30 mouse cellular contexts compared by ENCODE assay signal in the genomic region with DNA sequence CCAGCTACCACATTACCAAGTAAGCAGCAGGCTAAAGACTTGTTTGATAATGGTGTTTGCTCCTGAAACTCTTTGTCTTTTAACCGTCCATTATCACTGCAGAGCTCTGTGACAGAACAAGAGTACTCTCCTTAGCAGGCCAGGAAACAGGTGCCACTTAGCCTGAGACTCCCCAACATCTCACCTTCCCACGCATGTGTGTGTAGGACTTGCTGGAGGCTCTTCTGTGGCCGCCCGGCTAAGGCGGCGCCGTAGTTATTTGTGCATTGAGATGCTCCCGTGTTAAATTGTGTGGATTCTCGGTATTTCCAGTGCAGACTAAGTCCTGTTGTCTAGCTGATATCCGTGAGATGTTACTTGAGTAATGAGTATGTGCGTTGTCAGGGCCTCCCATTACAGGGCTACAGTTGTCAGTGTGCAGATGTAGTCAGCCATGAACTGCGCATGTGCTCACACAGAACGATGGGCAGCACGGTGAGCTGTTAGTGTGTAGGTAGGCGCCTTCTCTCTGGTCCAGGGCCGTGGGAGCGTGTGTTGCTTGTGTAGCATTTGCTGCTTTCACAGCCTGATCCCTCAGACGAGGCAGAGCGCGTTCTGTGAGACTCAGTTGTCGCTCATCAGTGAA. TPM values are rescaled to one million over a fixed set of nuclear protein-coding genes. Genes with fewer than 3 reads are reported as not detected.
A peak's percentile ranks its signal among the peaks of the same experiment; 100 is the strongest.
DNase-seq lines count a peak whose midpoint lies in the region; ATAC-seq and TF ChIP-seq lines count a peak whose summit lies in the region.
"Had no signal": no experiment of that assay in that cellular context is flagged by ENCODE, and none has a peak within 500 bp of the region (broad histone marks: within the 10 kb centered on the region; RNA-seq: fewer than 3 reads in every experiment).

No protein-coding gene starts in this region.

- 95% methylated on average over 21 of the region's 21 CpGs for WGBS in forebrain, embryonic 11.5 days
- WGBS in forebrain, embryonic 14.5 days = 93% methylated on average over 21 of the region's 21 CpGs

- no peak for TF ChIP-seq CTCF in left cerebral cortex, adult 2 months (IDR thresholded peaks at IDR 0.05)

- DNase-seq in forebrain, embryonic 11.5 days (ENCODE audit: low spot score) = peak; percentile 46
- no peak for DNase-seq in forebrain, embryonic 14.5 days (ENCODE audit: low spot score)
- peak; percentile 24 to 50 for DNase-seq in left cerebral cortex, adult 2 months (ENCODE audit: extremely low spot score in 1 of 2, low spot score in 2 of 2)
- no peak for DNase-seq in left cerebral cortex, adult 11 months (ENCODE audit: low spot score)
- DNase-seq in right cerebral cortex, adult 2 months (ENCODE audit: low spot score in 2 of 2) = peak; percentile 53 to 56
- DNase-seq in right cerebral cortex, postnatal 4 days = no peak
- DNase-seq in adrenal gland, postnatal 36 days = no peak
- DNase-seq: adrenal gland, adult 2 months; adrenal gland, postnatal 25 days; B cell, adult 2 months; cerebellum, adult 11 months; cerebellum, adult 8-10 months; cerebellum, postnatal 14 days; embryo, embryonic 11 days; gastrocnemius, postnatal 10 days; heart, adult 18-20 months; heart, postnatal 14 days had no signal

- H3K4me2 ChIP-seq in forebrain, embryonic 11.5 days (ENCODE audit: low read depth, low read length, severe bottlenecking) = no peak overlapping the region
- no peak overlapping the region for H3K4me2 ChIP-seq in forebrain, embryonic 14.5 days (ENCODE audit: low read length)
- H3K4me2 ChIP-seq in myocyte (ENCODE audit: low read depth) = no peak overlapping the region
- H3K4me2 ChIP-seq: embryonic facial prominence, embryonic 15.5 days; heart, embryonic 15.5 days; hindbrain, embryonic 14.5 days had no signal

- no peak overlapping the region for H3K4me3 ChIP-seq in forebrain, embryonic 11.5 days (ENCODE audit: low read depth, low read length)
- H3K4me3 ChIP-seq in forebrain, embryonic 14.5 days (ENCODE audit: low read depth, low read length) = no peak overlapping the region
- no peak overlapping the region for H3K4me3 ChIP-seq in left cerebral cortex, adult 2 months
- no peak overlapping the region for H3K4me3 ChIP-seq in myocyte
- H3K4me3 ChIP-seq: embryonic facial prominence, embryonic 15.5 days; erythroblast, embryonic 14.5 days; forebrain, embryonic 10.5 days; heart, embryonic 10.5 days; heart, embryonic 15.5 days had no signal

- H3ac ChIP-seq in myocyte (ENCODE audit: control insufficient read depth, insufficient read length) = no peak overlapping the region

- H3K4me1 ChIP-seq in forebrain, embryonic 11.5 days (replicated peaks; ENCODE audit: control insufficient read depth, insufficient read depth, low read length) = no peaks in the 10 kb centered on the region
- no peaks in the 10 kb centered on the region for H3K4me1 ChIP-seq in forebrain, embryonic 14.5 days (ENCODE audit: control insufficient read depth, insufficient read depth, low read length)
- H3K4me1 ChIP-seq: embryonic facial prominence, embryonic 15.5 days; forebrain, embryonic 10.5 days; heart, embryonic 10.5 days; heart, embryonic 15.5 days had no signal

- intact Hi-C loops in left cerebral cortex, adult 2 months (cut with DNase I) = no loop called here

- H3K9ac ChIP-seq in forebrain, embryonic 11.5 days (ENCODE audit: low read length) = no peak overlapping the region
- no peak overlapping the region for H3K9ac ChIP-seq in forebrain, embryonic 14.5 days (ENCODE audit: low read length)
- H3K9ac ChIP-seq: embryonic facial prominence, embryonic 15.5 days; heart, embryonic 15.5 days; hindbrain, embryonic 14.5 days had no signal

- no peak for ATAC-seq in forebrain, embryonic 11.5 days (replicated peaks; ENCODE audit: low FRiP score)
- no peak for ATAC-seq in forebrain, embryonic 14.5 days
- ATAC-seq: CD4-positive, CD25-positive, alpha-beta regulatory T cell, adult 4 months; forebrain, embryonic 16.5 days; Patski had no signal

- TF ChIP-seq POLR2A in myocyte (IDR thresholded peaks at IDR 0.05; ENCODE audit: insufficient read length, low read depth) = no peak

- no peaks in the 10 kb centered on the region for H3K27me3 ChIP-seq in forebrain, embryonic 11.5 days (ENCODE audit: control insufficient read depth, insufficient read depth, low read length)
- H3K27me3 ChIP-seq in forebrain, embryonic 14.5 days (replicated peaks; ENCODE audit: control insufficient read depth, insufficient read depth, low read length) = no peaks in the 10 kb centered on the region
- no peaks in the 10 kb centered on the region for H3K27me3 ChIP-seq in myocyte (ENCODE audit: control insufficient read depth, insufficient read depth, insufficient read length)
- H3K27me3 ChIP-seq: embryonic facial prominence, embryonic 15.5 days; heart, embryonic 15.5 days; Patski had no signal

- H3K27ac ChIP-seq in forebrain, embryonic 11.5 days (ENCODE audit: low read depth, low read length) = no peak overlapping the region
- H3K27ac ChIP-seq in forebrain, embryonic 14.5 days (ENCODE audit: low read depth, low read length) = no peak overlapping the region
- H3K27ac ChIP-seq in left cerebral cortex, adult 2 months = no peak overlapping the region; the same call in 1 of the 2 replicates
- H3K27ac ChIP-seq: embryonic facial prominence, embryonic 15.5 days; forebrain, embryonic 10.5 days; heart, embryonic 10.5 days; heart, embryonic 15.5 days; hindbrain, embryonic 14.5 days had no signal

- H3K36me3 ChIP-seq in forebrain, embryonic 11.5 days (ENCODE audit: control insufficient read depth, insufficient read depth, low read length) = peaks cover 9% of the 10 kb centered on the region; the same call in 1 of the 2 replicates
- H3K36me3 ChIP-seq in forebrain, embryonic 14.5 days (ENCODE audit: control insufficient read depth, insufficient read depth, low read length) = peaks cover 81% of the 10 kb centered on the region
- peaks cover 45% of the 10 kb centered on the region for H3K36me3 ChIP-seq in myocyte (ENCODE audit: control insufficient read depth, insufficient read depth)

- H3K9me3 ChIP-seq in forebrain, embryonic 11.5 days (ENCODE audit: control insufficient read depth, low read length) = no peaks in the 10 kb centered on the region
- no peaks in the 10 kb centered on the region for H3K9me3 ChIP-seq in forebrain, embryonic 14.5 days (replicated peaks; ENCODE audit: control insufficient read depth, low read length)
- H3K9me3 ChIP-seq: embryonic facial prominence, embryonic 15.5 days; forebrain, embryonic 10.5 days; heart, embryonic 10.5 days; heart, embryonic 15.5 days had no signal

- H3K79me2 ChIP-seq in myocyte (ENCODE audit: control insufficient read depth, insufficient read depth) = no peaks in the 10 kb centered on the region

TF ChIP-seq in myocyte, 11 proteins besides CTCF, POLR2A, EP300 and RAD21:
- TF ChIP-seq POLR2AphosphoS2 (IDR thresholded peaks at IDR 0.05; ENCODE audit: insufficient read length, low read depth) (peak; percentile 20), MYOG (IDR thresholded peaks at IDR 0.05; ENCODE audit: control insufficient read depth in 1 of 3, insufficient read depth in 1 of 3, insufficient read length in 2 of 3, low read depth in 2 of 3) (no peak)

RNA-seq across cellular contexts. Expression of gene Gm26558, which starts 26.7 kb away (rescaled TPM):
- polyA plus RNA-seq in forebrain, embryonic 11.5 days (2014; fragmentation: Nextera tagmentation; extraction: Ambion mirVana) = 4.2 and 4.8 TPM in 2 replicates
- polyA plus RNA-seq in forebrain, embryonic 14.5 days (2014; fragmentation: Nextera tagmentation; extraction: Ambion mirVana) = 2.6 TPM in 2 replicates
- under 1 TPM in 1 of 2 experiments, not detected in 1; 0.41 TPM for total RNA-seq in left cerebral cortex, adult 2 months (2021)
- polyA plus RNA-seq in myocyte (2012; fragmentation: generic; extraction: Trizol) = 3.3 TPM
- total RNA-seq in adrenal gland, postnatal 36 days (2021) = under 1 TPM; 0.36 to 0.66 TPM
- total RNA-seq: adrenal gland, adult 2 months; common myeloid progenitor, adult 5-6 weeks; gastrocnemius, postnatal 10 days; gastrocnemius, postnatal 4 days; heart, adult 18-20 months; heart, postnatal 14 days; hematopoietic stem cell, adult 5-6 weeks had no signal
- polyA plus RNA-seq: CD4-positive, CD25-positive, alpha-beta regulatory T cell, adult 4 months; erythroblast, embryonic 14.5 days had no signal

RNA-seq across cellular contexts. Expression of gene Gorasp2, which starts 27.2 kb away (rescaled TPM):
- 150 and 164 TPM in 2 replicates for polyA plus RNA-seq in forebrain, embryonic 11.5 days (2014; fragmentation: Nextera tagmentation; extraction: Ambion mirVana)
- 128 and 130 TPM in 2 replicates for polyA plus RNA-seq in forebrain, embryonic 14.5 days (2014; fragmentation: Nextera tagmentation; extraction: Ambion mirVana)
- 10 to 100 TPM; 92.7 to 96.6 TPM for total RNA-seq in left cerebral cortex, adult 2 months (2021)
- polyA plus RNA-seq in myocyte (2012; fragmentation: generic; extraction: Trizol) = 113 TPM
- 100 to 1,000 TPM; 117 to 120 TPM for total RNA-seq in adrenal gland, postnatal 36 days (2021)

Comparison
In these comparisons a context has a peak if more than half of its experiments do, and no peak if none do; other contexts are left out.
1. DNase-seq: peak in forebrain, embryonic 11.5 days (single experiment), left cerebral cortex, adult 2 months (2 of 2) and right cerebral cortex, adult 2 months (2 of 2); none in forebrain, embryonic 14.5 days (single experiment), left cerebral cortex, adult 11 months (single experiment), right cerebral cortex, postnatal 4 days (single experiment) and adrenal gland, postnatal 36 days (0 of 2).